Mouse (Mus musculus) layer of hippocampus, adult 9-11 months (tissue): ENCODE measurements around the gene Dpagt1.
A peak's percentile ranks its signal among the peaks of the same experiment; 100 is the strongest.
"Not testable (repeated sequence)": the region's sequence is repeated elsewhere in the genome, so short reads cannot be mapped to it uniquely, and the experiment has no call there.

Experiments used
- DNase-seq: peaks from one replicate; pipeline ENCODE4 v3.0.0; 2022

Gene Dpagt1

GRCm38 (mm10) chr9:44342173-44342572 is 16.4 kb downstream of the Dpagt1 start:
- no peak for DNase-seq

GRCm38 (mm10) chr9:44342605-44343004 is 16.8 kb downstream of the Dpagt1 start:
- no peak for DNase-seq

- DNase-seq, result no peak
Observed at GRCm38 (mm10) chr9:44343290-44343689, 17.5 kb downstream of the Dpagt1 start.

GRCm38 (mm10) chr9:44343781-44344421 is 18.1 kb downstream of the Dpagt1 start, which contains the start of gene Hmbs:
Gene Hmbs, minus strand, starts transcription at chr9:44344228.
- peak; percentile 90 for DNase-seq

GRCm38 (mm10) chr9:44345570-44346433 is 20.0 kb downstream of the Dpagt1 start:
- DNase-seq, result peak; percentile 64

- no peak for DNase-seq
Observed at GRCm38 (mm10) chr9:44347166-44347565, 21.3 kb downstream of the Dpagt1 start.

- no peak for DNase-seq
Observed at GRCm38 (mm10) chr9:44347621-44348020, 21.8 kb downstream of the Dpagt1 start.

- DNase-seq, result no peak
Observed at GRCm38 (mm10) chr9:44348546-44348945, 22.7 kb downstream of the Dpagt1 start.

GRCm38 (mm10) chr9:44351396-44351795 is 25.6 kb downstream of the Dpagt1 start:
- peak; percentile 45 for DNase-seq

- no peak for DNase-seq
Observed at GRCm38 (mm10) chr9:44352337-44352736, 26.5 kb downstream of the Dpagt1 start.

GRCm38 (mm10) chr9:44353142-44353541 is 27.3 kb downstream of the Dpagt1 start:
- no peak for DNase-seq

- no peak for DNase-seq
Observed at GRCm38 (mm10) chr9:44357207-44357606, 31.4 kb downstream of the Dpagt1 start.

- peak; percentile 93 for DNase-seq
Observed at GRCm38 (mm10) chr9:44361190-44361917, 35.5 kb downstream of the Dpagt1 start, which contains the start of gene Vps11. Gene Vps11, minus strand, starts transcription at chr9:44361670.

- not testable (repeated sequence) for DNase-seq
Observed at GRCm38 (mm10) chr9:44361931-44362330, 36.1 kb downstream of the Dpagt1 start.

GRCm38 (mm10) chr9:44364480-44364879 is 38.7 kb downstream of the Dpagt1 start:
- DNase-seq, result no peak

- DNase-seq, result no peak
Observed at GRCm38 (mm10) chr9:44373386-44373785, 47.6 kb downstream of the Dpagt1 start.

- no peak for DNase-seq
Observed at GRCm38 (mm10) chr9:44376141-44376540, 50.3 kb downstream of the Dpagt1 start.

GRCm38 (mm10) chr9:44377335-44377734 is 51.5 kb downstream of the Dpagt1 start:
- not testable (repeated sequence) for DNase-seq

- no peak for DNase-seq
Observed at GRCm38 (mm10) chr9:44378153-44378730, 52.4 kb downstream of the Dpagt1 start.

- DNase-seq, result peak; percentile 99
Observed at GRCm38 (mm10) chr9:44379054-44379834, 53.4 kb downstream of the Dpagt1 start, which contains the start of gene Hyou1. Gene Hyou1, plus strand, starts transcription at chr9:44379490.

- DNase-seq, result peak; percentile 37
Observed at GRCm38 (mm10) chr9:44379862-44380261, 54.0 kb downstream of the Dpagt1 start.
